Mouse (Mus musculus) retina, adult 2 months (tissue): ENCODE results near the gene Fam53a.

ENCODE experiments used
- DNase-seq: peaks from one replicate; pipeline ENCODE4 v3.0.0-alpha.2; 2012; ENCODE audit warnings: low read depth, low spot score

Fam53a gene

GRCm38 (mm10) chr5:33629301-33629987 is at the start of gene Fam53a, which contains the start of gene Gm9903:
Fam53a (minus strand) TSS chr5:33629635.
Gm9903 (plus strand) TSS chr5:33629925.
- DNase-seq = peak; percentile 91

DNA sequence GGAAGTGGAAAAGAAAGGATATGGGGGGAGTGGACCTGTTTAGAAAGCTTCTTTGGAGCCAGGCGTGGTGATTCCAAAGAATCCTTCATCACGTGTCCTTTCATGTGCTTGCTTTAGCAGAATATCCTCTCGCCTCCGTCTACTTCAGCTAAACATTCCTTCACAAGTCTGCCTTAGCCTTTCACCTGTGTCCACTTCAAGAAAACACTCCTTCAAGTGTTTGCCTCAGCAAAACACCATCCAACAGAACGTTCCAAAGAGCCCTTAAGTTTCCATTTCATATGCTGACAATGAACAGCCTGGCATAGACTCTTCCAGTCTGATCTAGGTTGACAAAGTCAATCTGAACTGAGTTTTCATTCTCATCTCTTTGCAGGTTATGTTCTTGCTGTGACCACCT is 48.8 kb upstream of the Fam53a start:
- DNase-seq = no peak

DNA sequence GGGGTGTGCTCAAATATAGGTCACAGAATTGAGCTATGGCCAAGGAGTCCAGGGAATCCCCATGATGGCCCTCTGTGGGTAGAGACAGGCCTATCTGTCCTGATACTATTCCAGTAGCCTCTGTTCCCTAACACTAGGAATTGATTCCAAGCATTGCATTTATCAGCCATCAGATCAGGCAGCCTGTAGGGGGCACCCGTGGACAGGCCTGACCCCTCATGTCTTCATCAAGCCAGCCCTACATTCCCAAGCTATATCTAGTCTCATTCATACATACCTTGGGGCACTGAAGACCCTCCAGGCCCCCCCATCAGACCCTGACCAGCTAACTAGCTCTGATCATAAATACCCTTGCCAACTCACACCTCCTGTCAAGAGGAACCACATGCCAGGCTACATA is 46.5 kb upstream of the Fam53a start:
- DNase-seq = no peak

GRCm38 (mm10) chr5:33674439-33674838 is 45.0 kb upstream of the Fam53a start:
- DNase-seq = no peak

DNA sequence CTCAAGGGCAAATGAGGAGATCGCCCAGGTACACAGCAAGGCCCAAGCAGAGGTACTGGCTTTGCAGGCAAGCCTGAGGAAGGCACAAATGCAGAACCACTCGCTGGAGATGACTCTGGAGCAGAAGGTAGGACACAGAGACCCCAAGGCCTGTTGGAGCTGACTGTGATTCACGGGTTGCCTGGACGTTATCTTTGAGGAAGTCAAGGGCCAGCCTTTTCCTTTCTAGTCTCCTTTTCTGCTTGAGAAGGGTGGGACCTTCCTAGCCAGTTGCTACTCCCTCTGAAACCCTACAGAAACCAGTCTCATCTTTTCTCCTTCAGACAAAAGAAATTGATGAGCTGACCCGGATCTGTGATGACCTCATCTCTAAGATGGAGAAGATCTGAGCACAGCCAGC is 42.2 kb upstream of the Fam53a start:
- DNase-seq = no peak

DNA sequence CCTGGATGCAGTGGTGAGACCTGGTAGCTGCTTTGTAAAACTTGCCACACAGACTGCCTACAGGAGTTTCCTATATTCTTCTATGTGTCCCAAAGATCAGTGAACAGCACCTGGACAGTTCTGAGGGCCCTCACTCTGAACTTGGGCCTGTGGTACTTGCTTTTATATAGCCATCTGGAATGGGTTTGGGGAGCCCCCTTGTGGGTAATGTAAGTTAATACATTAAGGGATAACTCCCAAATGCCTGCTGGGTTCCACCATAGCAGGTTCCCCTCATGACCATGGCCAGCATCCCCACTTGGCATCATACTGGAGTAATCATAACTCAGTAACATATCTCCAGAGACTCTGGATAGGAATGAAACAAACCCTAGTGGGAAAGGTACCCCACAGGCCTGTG is 38.8 kb upstream of the Fam53a start:
- DNase-seq = no peak

GRCm38 (mm10) chr5:33658664-33659050 is 29.2 kb upstream of the Fam53a start:
- DNase-seq = no peak

DNA sequence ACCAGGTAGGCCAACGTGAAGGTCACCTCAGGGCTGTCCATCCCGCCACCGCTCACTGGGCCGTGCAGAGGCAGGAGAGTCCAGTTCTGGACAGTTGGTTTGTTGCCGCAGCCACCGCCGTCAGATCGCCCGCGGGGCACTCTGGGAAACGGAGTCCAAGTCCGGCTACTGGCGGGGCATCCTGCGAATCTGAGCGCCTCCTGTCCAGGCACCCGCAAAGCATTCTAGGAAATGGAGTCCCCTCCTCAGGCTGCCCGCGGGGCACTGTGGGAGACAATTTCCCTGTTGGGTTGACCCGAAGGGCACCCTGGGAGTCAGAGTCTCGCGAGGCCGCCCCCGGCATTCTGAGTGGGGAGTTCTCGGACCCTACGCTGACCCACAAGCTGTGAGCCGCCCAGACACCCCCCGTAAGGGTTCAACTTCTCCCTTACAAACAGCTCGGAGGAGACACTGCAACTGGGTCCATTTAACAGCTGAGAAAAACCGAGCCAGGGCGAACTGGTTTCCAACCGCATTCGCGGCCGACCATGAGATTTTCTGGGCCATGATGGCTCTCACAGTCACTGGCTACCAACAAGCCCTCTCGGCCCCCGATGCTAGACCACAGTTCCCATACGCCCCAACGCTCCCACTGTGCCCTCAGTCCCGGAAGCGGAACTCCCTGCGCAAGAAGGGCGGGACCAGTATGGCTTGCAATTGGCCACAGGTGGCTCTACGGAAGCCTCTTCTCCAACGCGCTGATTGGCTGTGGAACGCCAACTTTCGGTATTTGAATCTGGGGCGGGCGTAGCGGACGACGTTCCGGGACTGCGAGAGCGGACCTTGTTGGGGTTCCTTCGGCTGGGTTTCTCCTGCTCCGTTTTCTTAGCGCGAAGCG is 28.6 kb upstream of the Fam53a start, which contains the start of the genes Tacc3 and Tmem129:
Tacc3 (plus strand) TSS at position 342 of the 877 bp plus-strand sequence.
Tmem129 (minus strand) TSS at position 630 of the 877 bp plus-strand sequence.
- peak; percentile 95 for DNase-seq

GRCm38 (mm10) chr5:33657251-33657786 is 27.9 kb upstream of the Fam53a start:
- DNase-seq = no peak

- DNase-seq = no peak
Measured at GRCm38 (mm10) chr5:33656739-33657138, 27.3 kb upstream of the Fam53a start.

DNA sequence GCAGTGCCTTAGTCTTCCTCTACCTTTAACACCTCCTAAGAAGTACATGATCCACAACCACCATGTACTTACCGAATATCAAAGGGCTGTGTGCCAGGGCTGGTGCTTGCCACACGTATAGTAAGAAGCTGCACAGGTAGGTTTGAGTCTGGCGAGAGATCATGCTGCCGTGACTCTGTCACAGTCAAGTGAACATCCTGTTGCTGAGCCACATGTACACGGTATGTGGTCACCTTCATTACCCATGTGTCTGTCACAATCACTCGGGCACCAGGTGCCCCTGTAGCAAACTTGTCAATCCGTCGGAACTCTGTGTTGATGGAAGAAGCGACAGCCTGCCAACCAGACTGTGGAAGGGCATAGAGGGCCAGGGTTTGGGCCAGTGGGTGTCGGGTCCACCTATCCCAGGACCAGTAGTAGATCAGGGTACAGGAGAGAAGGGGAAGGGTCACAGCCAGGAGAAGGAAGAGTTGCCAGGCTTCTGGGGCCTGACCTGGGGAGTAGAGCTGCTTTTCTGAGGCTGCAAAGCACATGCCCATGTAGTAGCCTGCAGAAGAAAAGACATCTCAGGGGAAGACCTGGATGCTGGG is 25.9 kb upstream of the Fam53a start:
- DNase-seq = no peak

DNA sequence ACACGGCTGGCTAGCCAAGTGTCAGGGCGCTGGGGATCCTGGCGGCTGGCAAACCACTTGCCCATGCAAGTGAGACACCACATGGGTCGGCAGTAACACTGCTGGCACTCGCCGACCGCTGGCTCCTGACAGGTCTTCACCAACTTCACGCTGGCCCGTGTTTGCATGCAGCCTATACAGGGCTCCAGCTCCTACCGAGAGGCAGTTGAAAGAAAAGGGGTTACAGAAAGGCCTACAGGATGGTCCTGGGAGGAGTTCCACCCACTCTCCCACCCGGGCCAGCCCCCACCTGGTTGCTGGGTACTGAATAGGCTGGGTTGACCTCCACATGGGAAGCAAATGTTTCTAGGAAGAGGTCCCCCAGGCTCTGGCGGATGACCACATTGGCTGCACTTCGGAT is 25.0 kb upstream of the Fam53a start:
- no peak for DNase-seq

- no peak for DNase-seq
Measured at GRCm38 (mm10) chr5:33652783-33653173, 23.3 kb upstream of the Fam53a start.

- DNase-seq = peak; percentile 88
Measured at GRCm38 (mm10) chr5:33651921-33652782, 22.7 kb upstream of the Fam53a start, which contains the start of gene Slbp. Slbp (minus strand) TSS chr5:33652574.

- DNase-seq = no peak
Measured at GRCm38 (mm10) chr5:33651541-33651920, 22.1 kb upstream of the Fam53a start.

GRCm38 (mm10) chr5:33651017-33651416 is 21.6 kb upstream of the Fam53a start:
- DNase-seq = no peak

GRCm38 (mm10) chr5:33640652-33641051 is 11.2 kb upstream of the Fam53a start:
- DNase-seq = no peak

- DNase-seq = no peak
Measured at GRCm38 (mm10) chr5:33638826-33639225, 9.4 kb upstream of the Fam53a start.

DNA sequence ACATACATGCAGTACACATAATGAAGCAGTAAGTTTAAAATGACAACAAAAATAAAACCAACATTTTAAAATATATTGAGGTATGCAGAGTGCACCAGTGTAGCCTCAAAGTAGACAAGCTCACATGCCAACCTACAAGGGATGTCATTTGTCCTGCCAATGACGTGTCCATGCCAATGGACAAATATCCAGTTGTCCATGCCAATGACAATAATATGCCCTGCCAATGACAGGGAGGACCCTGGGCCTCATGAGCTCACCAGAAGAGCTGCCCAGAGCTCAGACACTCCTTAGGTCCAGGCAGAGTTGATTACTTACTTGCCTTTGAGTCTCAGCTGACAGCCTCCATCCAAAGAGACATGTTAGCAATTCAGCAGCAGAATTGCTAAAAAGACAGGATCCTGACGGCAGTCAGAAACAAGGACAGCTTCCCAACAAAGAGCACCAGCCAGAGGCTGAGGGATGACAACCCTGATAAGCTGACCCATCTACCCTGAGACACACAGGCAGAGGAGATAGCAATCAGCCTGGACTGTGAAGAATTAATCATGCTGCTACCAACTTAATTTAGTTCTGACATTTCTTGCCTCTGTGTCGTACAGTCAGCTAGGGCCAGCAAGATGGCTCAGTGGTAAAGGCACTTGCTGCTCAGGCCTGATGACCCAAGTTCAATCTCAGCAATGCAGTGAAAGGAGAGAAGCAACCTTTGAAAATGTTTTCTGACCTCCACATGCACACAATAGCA is 8.3 kb upstream of the Fam53a start:
- no peak for DNase-seq

DNA sequence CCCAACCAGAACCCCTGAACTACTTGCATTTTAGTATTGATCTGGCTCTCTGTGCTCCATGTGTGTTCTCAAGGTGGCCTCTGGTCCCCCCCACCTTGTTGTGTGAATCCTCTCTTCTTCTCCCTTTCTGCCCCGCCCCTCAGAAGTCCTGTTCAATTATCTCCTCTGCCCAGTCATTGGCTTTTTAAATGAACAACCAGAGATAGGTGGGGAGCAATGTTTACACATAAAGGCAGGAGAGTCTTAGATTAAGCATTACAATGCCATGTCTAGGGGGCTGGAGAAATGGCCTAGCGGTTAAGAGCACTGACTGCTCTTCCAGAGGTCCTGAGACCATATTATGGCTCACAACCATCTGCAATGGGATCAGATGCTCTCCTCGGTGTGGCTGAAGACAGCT is 5.9 kb upstream of the Fam53a start:
- DNase-seq = no peak
